Mouse (Mus musculus) E14TG2a.4 (cell line): ENCODE data around the gene Rimkla.

Source experiments
- CTCF ChIP-seq: conservative IDR thresholded peaks from 2 replicates; pipeline ENCODE4 v1.5.1; 2014; ENCODE audit warnings: low read length
- NANOG ChIP-seq: IDR thresholded peaks from 2 replicates; pipeline ENCODE4 v1.6.1; 2014; ENCODE audit warnings: borderline replicate concordance, low read length, mixed read lengths

GRCm38 (mm10) chr4:119492933-119493327 lies 502 bp upstream of the Rimkla start:
- TF ChIP-seq CTCF (no peak), NANOG (no peak)
